Mouse (Mus musculus) kidney, postnatal 25 days (tissue): ENCODE measurements around the gene Cps1.

Experiments used
- DNase-seq, 2 experiments: peaks; one replicate each; pipeline ENCODE4 v3.0.0; 2021; ENCODE audit warnings: mixed read lengths in 2 of 2

Gene Cps1

GRCm38 (mm10) chr1:67122797-67123196, at the start of gene Cps1:
Gene Cps1 (plus strand): TSS chr1:67123026.
- no peak for DNase-seq

GRCm38 (mm10) chr1:67077739-67078138, 45.1 kb upstream of the Cps1 start:
- no peak for DNase-seq

- DNase-seq = no peak
Observed at GRCm38 (mm10) chr1:67078666-67079065, 44.2 kb upstream of the Cps1 start.

GRCm38 (mm10) chr1:67079146-67079545, 43.7 kb upstream of the Cps1 start:
- no peak for DNase-seq

- DNase-seq = no peak
Observed at GRCm38 (mm10) chr1:67092473-67092872, 30.4 kb upstream of the Cps1 start.

- DNase-seq = no peak
Observed at GRCm38 (mm10) chr1:67099215-67099614, 23.6 kb upstream of the Cps1 start.

- DNase-seq = no peak
Observed at GRCm38 (mm10) chr1:67103476-67104248, 19.2 kb upstream of the Cps1 start.

GRCm38 (mm10) chr1:67111621-67112298, 11.1 kb upstream of the Cps1 start:
- no peak for DNase-seq

- DNase-seq = no peak
Observed at GRCm38 (mm10) chr1:67113343-67114030, 9.3 kb upstream of the Cps1 start.

GRCm38 (mm10) chr1:67116571-67116970, 6.3 kb upstream of the Cps1 start:
- DNase-seq = no peak

- no peak for DNase-seq
Observed at GRCm38 (mm10) chr1:67117778-67118177, 5.0 kb upstream of the Cps1 start.

- DNase-seq = no peak
Observed at GRCm38 (mm10) chr1:67125433-67125832, 2.6 kb downstream of the Cps1 start.

GRCm38 (mm10) chr1:67143939-67144338, 21.1 kb downstream of the Cps1 start:
- peak in 1 of 2 experiments; percentile 11 for DNase-seq

- no peak for DNase-seq
Observed at GRCm38 (mm10) chr1:67151246-67151645, 28.4 kb downstream of the Cps1 start.

- DNase-seq = no peak
Observed at GRCm38 (mm10) chr1:67167283-67167682, 44.5 kb downstream of the Cps1 start.

- peak; percentile 43 to 73 for DNase-seq
Observed at GRCm38 (mm10) chr1:67181165-67181564, 58.3 kb downstream of the Cps1 start.

- DNase-seq = no peak
Observed at GRCm38 (mm10) chr1:67182201-67182600, 59.4 kb downstream of the Cps1 start.

- DNase-seq = no peak
Observed at GRCm38 (mm10) chr1:67183532-67183931, 60.7 kb downstream of the Cps1 start.

GRCm38 (mm10) chr1:67184134-67184533, 61.3 kb downstream of the Cps1 start:
- no peak for DNase-seq

- no peak for DNase-seq
Observed at GRCm38 (mm10) chr1:67197335-67197734, 74.5 kb downstream of the Cps1 start.

GRCm38 (mm10) chr1:67218339-67218944, 95.6 kb downstream of the Cps1 start:
- DNase-seq = no peak

GRCm38 (mm10) chr1:67223666-67224065, 100.8 kb downstream of the Cps1 start:
- no peak for DNase-seq

- DNase-seq = no peak
Observed at GRCm38 (mm10) chr1:67234861-67235260, 112.0 kb downstream of the Cps1 start.
